Mouse (Mus musculus) midbrain, embryonic 16.5 days (tissue): Measurements from ENCODE around the gene Tssk3. TPM values are rescaled to one million over a fixed set of nuclear protein-coding genes. Genes with fewer than 3 reads are reported as not detected.
"Not testable (repeated sequence)": the region's sequence is repeated elsewhere in the genome, so short reads cannot be mapped to it uniquely, and the experiment has no call there.

Source experiments
- ATAC-seq: fragments of 200-750 bp; cut with Nextera tagmentation; 2 replicates; pipeline ENCODE4 v1.8.0; 2017; ENCODE audit warnings: moderate TSS enrichment
- H3K27ac ChIP-seq: fragments of 300-500 bp; sonication (generic); 2 replicates; pipeline ENCODE4 v1.5.1; 2014; ENCODE audit warnings: mild to moderate bottlenecking, low read length, mixed read lengths
- H3K27me3 ChIP-seq: fragments of 300-500 bp; sonication (generic); 2 replicates; pipeline ENCODE4 v1.6.1; 2014; ENCODE audit warnings: low read depth, low read length, mixed read lengths; ENCODE audit not compliant: control insufficient read depth, insufficient read depth
- H3K36me3 ChIP-seq: fragments of 300-500 bp; sonication (generic); 2 replicates; pipeline ENCODE4 v1.6.1; 2014; ENCODE audit warnings: mild to moderate bottlenecking, low read length, moderate library complexity, mixed read lengths; ENCODE audit not compliant: control insufficient read depth, insufficient read depth
- H3K4me1 ChIP-seq: fragments of 300-500 bp; sonication (generic); 2 replicates; pipeline ENCODE4 v1.6.1; 2014; ENCODE audit warnings: mild to moderate bottlenecking, low read length, mixed read lengths; ENCODE audit not compliant: control insufficient read depth, insufficient read depth
- H3K4me2 ChIP-seq: fragments of 300-500 bp; sonication (generic); 2 replicates; pipeline ENCODE4 v1.6.1; 2014; ENCODE audit warnings: mild to moderate bottlenecking, low read length, mixed read lengths
- H3K4me3 ChIP-seq: fragments of 300-500 bp; sonication (generic); 2 replicates; pipeline ENCODE4 v1.5.1; 2014; ENCODE audit warnings: low read depth, mild to moderate bottlenecking, low read length, moderate library complexity, mixed read lengths
- H3K9ac ChIP-seq: fragments of 300-500 bp; sonication (generic); 2 replicates; pipeline ENCODE4 v1.6.1; 2014; ENCODE audit warnings: low read depth, low read length, mixed read lengths
- H3K9me3 ChIP-seq: fragments of 300-500 bp; sonication (generic); replicated peaks from 2 replicates; pipeline ENCODE4 v1.6.1; 2014; ENCODE audit warnings: mild to moderate bottlenecking, low read length, mixed read lengths; ENCODE audit not compliant: control insufficient read depth, poor library complexity, severe bottlenecking
- WGBS: fragments of 180-500 bp; shearing (Covaris S2); extraction: QIAGEN DNeasy Blood & Tissue Kit; methylation state at CpG from one replicate; pipeline ENCODE4 v1.1.7; 2014; 5-methylcytosine and 5-hydroxymethylcytosine counted together
- polyA plus RNA-seq: library from polyadenylated mRNA; unstranded; fragments of >200 nt; fragmentation: Nextera tagmentation; extraction: Ambion mirVana; gene quantifications from 2 replicates; pipeline ENCODE4 v1.2.1, GENCODE M21; 2015

Gene Tssk3
- 1.2 TPM in 2 replicates for polyA plus RNA-seq

- Histone ChIP-seq H3K4me2 (peak within 1 kb of the TSS; percentile 64), H3K4me3 (peak within 1 kb of the TSS; percentile 37), H3K9ac (peak within 1 kb of the TSS; percentile 55), H3K9me3 (no peaks in the 10 kb centered on the region), H3K4me1 (peaks cover 10% of the 10 kb centered on the region), H3K27ac (no peak within 1 kb of the TSS), H3K36me3 (peaks cover 24% of the 10 kb centered on the region), H3K27me3 (peaks cover 9% of the 10 kb centered on the region)
- peak; percentile 23; the same call in 1 of the 2 replicates for ATAC-seq
- WGBS, result 3% methylated on average over 69 of the region's 70 CpGs
Observed at GRCm38 (mm10) chr4:129490972-129491880, at the start of gene Tssk3, which contains the start of gene Fam229a. Gene Tssk3, minus strand, starts transcription at chr4:129491022. Gene Fam229a, plus strand, starts transcription at chr4:129491190.

DNA sequence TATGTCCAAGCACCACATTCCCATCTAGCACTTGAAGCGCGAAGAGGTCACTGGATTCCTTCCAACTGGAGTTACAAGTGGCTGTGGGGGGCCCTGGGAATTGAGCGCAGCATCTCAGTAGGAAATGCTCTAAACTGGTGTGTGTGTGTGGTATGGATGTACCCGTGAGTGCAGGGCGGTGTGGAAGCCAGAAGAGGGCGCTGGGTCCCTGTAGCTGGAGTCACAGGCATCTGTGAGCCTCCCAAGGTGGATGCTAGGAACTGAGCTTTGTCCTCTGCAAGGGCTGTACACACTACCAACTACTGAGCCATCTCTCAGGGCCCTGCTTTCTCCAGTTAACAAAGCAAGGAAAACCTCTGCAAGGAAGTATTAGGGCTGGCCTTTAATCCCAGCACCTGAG lies 49.2 kb upstream of the Tssk3 start:
- no peaks in the 10 kb centered on the region for H3K36me3 ChIP-seq
- H3K27me3 ChIP-seq, result no peaks in the 10 kb centered on the region
- WGBS, result 94% methylated on average over 6 of the region's 6 CpGs
- no peak overlapping the region for H3K27ac ChIP-seq
- H3K4me3 ChIP-seq, result no peak overlapping the region
- no peak overlapping the region for H3K4me2 ChIP-seq
- no peaks in the 10 kb centered on the region for H3K9me3 ChIP-seq
- no peak overlapping the region for H3K9ac ChIP-seq
- no peak for ATAC-seq
- H3K4me1 ChIP-seq, result peaks cover 7% of the 10 kb centered on the region; the same call in 1 of the 2 replicates

DNA sequence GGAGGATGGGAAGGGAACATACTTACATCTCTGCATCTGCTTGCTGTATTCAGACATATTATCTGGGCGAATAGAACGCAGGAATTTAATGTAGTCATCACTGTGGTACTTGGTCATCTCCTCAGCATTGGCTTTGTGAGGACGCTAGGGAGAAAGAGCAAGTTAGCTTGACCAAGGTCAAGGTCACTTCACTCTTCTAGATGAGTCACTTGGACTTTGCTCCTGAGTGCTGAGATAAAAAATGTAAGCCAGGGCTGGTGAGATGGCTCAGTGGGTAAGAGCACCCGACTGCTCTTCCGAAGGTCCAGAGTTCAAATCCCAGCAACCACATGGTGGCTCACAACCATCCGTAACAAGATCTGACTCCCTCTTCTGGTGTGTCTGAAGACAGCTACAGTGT lies 38.1 kb upstream of the Tssk3 start:
- peaks cover 20% of the 10 kb centered on the region for H3K36me3 ChIP-seq
- ATAC-seq, result not testable (repeated sequence)
- WGBS, result 95% methylated on average over 5 of the region's 6 CpGs

GRCm38 (mm10) chr4:129525889-129526288 lies 35.1 kb upstream of the Tssk3 start:
- H3K36me3 ChIP-seq, result peaks cover 26% of the 10 kb centered on the region
- no peak for ATAC-seq
- no peak overlapping the region for H3K27ac ChIP-seq
- no peaks in the 10 kb centered on the region for H3K9me3 ChIP-seq
- H3K4me3 ChIP-seq, result no peak overlapping the region
- WGBS, result 83% methylated on average over 3 of the region's 3 CpGs
- H3K4me1 ChIP-seq, result no peaks in the 10 kb centered on the region
- H3K27me3 ChIP-seq, result no peaks in the 10 kb centered on the region
- H3K9ac ChIP-seq, result no peak overlapping the region
- no peak overlapping the region for H3K4me2 ChIP-seq

More for the DNA sequence above, 38.1 kb upstream of the Tssk3 start:
- not testable (repeated sequence) for H3K4me1 ChIP-seq, H3K4me3 ChIP-seq, H3K27ac ChIP-seq, H3K4me2 ChIP-seq, H3K9ac ChIP-seq, H3K27me3 ChIP-seq, H3K9me3 ChIP-seq

DNA sequence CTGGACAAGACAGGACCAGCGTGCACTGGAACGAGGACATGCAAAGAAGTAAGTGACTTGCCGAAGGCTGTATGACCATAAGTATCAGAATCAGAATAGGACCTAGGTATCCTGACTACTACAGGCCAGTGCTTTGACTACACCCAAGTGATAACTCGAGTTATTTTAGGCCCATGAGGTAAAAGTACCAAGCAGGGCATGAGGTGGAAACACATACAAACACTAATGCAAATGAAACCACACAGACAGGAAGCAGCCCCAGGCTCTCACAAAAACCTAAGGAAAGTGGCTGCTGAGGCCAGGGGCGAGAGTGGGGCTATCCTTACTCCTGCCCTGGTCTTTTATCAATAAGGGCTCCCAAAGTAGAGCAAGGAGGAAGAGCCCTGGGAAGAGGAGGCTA lies 34.5 kb upstream of the Tssk3 start:
- 93% methylated on average over 5 of the region's 5 CpGs for WGBS
- no peak for ATAC-seq
- H3K36me3 ChIP-seq, result peaks cover 26% of the 10 kb centered on the region
- no peaks in the 10 kb centered on the region for H3K27me3 ChIP-seq
- no peaks in the 10 kb centered on the region for H3K9me3 ChIP-seq
- H3K4me1 ChIP-seq, result no peaks in the 10 kb centered on the region
- H3K27ac ChIP-seq, result no peak overlapping the region
- no peak overlapping the region for H3K9ac ChIP-seq
- H3K4me3 ChIP-seq, result no peak overlapping the region
- no peak overlapping the region for H3K4me2 ChIP-seq

GRCm38 (mm10) chr4:129518519-129518918 lies 27.7 kb upstream of the Tssk3 start:
- Histone ChIP-seq H3K4me3 (no peak overlapping the region), H3K9ac (no peak overlapping the region), H3K9me3 (no peaks in the 10 kb centered on the region), H3K4me2 (no peak overlapping the region), H3K36me3 (peaks cover 34% of the 10 kb centered on the region), H3K4me1 (peaks cover 10% of the 10 kb centered on the region), H3K27me3 (no peaks in the 10 kb centered on the region), H3K27ac (no peak overlapping the region)
- ATAC-seq, result no peak
- 92% methylated on average over 8 of the region's 8 CpGs for WGBS

DNA sequence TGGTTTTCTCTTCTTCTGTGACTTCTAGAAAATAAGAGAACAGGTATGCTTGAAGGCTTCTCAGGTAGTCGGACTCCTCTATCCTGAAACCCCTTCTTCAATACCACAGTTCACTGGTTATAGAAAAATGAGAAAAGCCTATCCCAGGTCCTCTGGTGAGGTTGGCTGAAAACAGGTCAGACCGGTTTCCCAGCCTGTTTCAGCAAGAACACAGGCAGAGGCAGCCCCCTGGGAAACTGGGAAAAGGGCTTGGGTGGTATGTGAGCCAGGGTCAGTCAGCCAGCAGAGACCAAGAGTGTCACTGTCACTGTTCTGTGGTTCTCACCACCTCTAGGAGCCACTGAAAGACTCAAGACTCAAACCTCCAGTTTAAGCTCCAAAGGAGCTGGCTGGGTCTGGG lies 26.1 kb upstream of the Tssk3 start:
- H3K9ac ChIP-seq, result no peak overlapping the region
- H3K36me3 ChIP-seq, result peaks cover 22% of the 10 kb centered on the region
- ATAC-seq, result no peak
- H3K27me3 ChIP-seq, result no peaks in the 10 kb centered on the region
- 57% methylated on average over 2 of the region's 2 CpGs for WGBS
- H3K27ac ChIP-seq, result no peak overlapping the region
- peaks cover 10% of the 10 kb centered on the region for H3K4me1 ChIP-seq
- H3K4me3 ChIP-seq, result no peak overlapping the region
- H3K9me3 ChIP-seq, result no peaks in the 10 kb centered on the region
- no peak overlapping the region for H3K4me2 ChIP-seq

DNA sequence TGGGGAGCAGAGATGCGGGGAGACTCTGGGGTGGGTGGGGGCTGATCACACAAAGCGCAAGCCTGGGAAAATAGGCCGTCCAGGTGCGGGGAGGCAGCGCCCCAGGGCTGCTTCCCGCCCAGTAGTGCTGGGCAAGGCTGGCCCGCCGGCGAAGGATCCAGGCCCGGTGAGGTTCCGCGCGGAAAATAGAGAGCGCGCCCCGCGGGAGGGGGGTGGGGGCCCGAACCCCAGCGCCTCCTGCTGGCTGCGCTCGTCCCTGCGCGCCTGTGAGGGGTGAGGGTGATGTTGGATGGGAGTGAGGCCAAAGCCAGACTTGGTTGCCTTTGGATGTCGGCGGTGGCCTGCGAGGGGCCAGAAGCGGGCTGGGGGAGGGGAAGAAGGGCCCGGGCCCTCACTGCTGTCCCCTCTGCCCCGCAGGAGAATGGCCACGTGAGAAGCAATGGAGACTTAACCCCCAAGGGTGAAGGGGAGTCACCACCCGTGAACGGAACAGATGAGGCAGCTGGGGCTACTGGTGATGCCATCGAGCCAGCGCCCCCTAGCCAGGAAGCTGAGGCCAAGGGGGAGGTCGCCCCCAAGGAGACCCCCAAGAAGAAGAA lies 23.6 kb upstream of the Tssk3 start:
- peaks cover 12% of the 10 kb centered on the region for H3K36me3 ChIP-seq
- no peaks in the 10 kb centered on the region for H3K27me3 ChIP-seq
- peak overlapping the region; percentile 100 for H3K9ac ChIP-seq
- H3K9me3 ChIP-seq, result no peaks in the 10 kb centered on the region
- H3K4me2 ChIP-seq, result peak overlapping the region; percentile 87
- ATAC-seq, result peak; percentile 53; the same call in 1 of the 2 replicates
- 0% methylated on average over 31 of the region's 35 CpGs for WGBS
- H3K4me1 ChIP-seq, result peaks cover 10% of the 10 kb centered on the region
- peak overlapping the region; percentile 99 for H3K27ac ChIP-seq
- H3K4me3 ChIP-seq, result peak overlapping the region; percentile 100

- H3K36me3 ChIP-seq, result peaks cover 12% of the 10 kb centered on the region
- WGBS, result 1% methylated on average over 25 of the region's 57 CpGs
- peak overlapping the region; percentile 100 for H3K9ac ChIP-seq
- peak overlapping the region; percentile 87 for H3K4me2 ChIP-seq
- H3K4me3 ChIP-seq, result peak overlapping the region; percentile 100
- peak overlapping the region; percentile 99 for H3K27ac ChIP-seq
- H3K27me3 ChIP-seq, result no peaks in the 10 kb centered on the region
- peaks cover 13% of the 10 kb centered on the region for H3K4me1 ChIP-seq
- ATAC-seq, result peak; percentile 27
- no peaks in the 10 kb centered on the region for H3K9me3 ChIP-seq
Observed at GRCm38 (mm10) chr4:129513891-129514290, 23.1 kb upstream of the Tssk3 start.
